Mouse (Mus musculus): Measurements from ENCODE around the gene Pfn2.
A peak's percentile ranks its signal among the peaks of the same experiment; 100 is the strongest.
"Not testable (repeated sequence)": the region's sequence is repeated elsewhere in the genome, so short reads cannot be mapped to it uniquely, and the experiment has no call there.

The Pfn2 gene

DNA sequence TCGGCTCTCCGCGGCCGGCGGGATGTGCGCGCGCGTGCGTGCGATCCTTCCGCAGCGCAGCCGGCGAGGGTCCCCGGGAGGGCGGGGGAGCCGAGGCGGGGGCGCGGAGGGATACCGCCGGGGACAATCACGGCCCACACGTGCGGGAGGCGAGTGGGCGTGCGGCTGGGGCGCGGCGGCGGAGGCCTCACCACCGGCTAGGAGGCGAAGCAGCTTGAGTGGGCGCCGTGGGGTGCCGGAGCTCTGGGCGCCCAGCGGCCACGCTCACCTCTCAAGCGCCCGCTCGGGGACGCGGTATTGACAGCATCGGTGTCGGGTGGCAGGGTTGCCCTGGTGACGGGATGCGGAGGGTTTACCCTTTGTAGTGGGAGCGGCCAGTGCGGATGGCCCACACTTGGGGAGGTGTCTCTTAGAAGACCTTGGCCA lies at the start of gene Pfn2:
Pfn2 (minus strand) TSS at position 320 of the 426 bp plus-strand sequence.
- DNase-seq: no peak

DNA sequence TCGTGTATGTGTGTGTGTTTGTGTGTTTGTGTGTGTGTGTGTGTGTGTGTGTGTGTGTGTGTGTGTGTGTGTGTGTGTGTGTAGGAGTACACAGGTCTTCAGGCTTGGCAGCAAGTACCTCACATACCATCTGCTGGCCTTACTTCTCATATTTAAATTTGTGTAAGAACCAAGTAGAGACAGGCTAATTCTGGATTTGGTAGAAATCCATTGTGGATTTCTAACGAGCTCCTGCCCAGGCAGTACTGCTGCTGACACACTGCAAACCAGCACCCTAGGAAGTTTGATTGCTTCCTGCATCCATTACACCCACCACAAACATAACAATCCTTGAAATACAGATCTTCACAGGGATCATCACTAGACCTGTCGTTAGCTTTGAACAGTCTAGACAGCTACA lies 35.1 kb upstream of the Pfn2 start:
- DNase-seq: no peak

DNA sequence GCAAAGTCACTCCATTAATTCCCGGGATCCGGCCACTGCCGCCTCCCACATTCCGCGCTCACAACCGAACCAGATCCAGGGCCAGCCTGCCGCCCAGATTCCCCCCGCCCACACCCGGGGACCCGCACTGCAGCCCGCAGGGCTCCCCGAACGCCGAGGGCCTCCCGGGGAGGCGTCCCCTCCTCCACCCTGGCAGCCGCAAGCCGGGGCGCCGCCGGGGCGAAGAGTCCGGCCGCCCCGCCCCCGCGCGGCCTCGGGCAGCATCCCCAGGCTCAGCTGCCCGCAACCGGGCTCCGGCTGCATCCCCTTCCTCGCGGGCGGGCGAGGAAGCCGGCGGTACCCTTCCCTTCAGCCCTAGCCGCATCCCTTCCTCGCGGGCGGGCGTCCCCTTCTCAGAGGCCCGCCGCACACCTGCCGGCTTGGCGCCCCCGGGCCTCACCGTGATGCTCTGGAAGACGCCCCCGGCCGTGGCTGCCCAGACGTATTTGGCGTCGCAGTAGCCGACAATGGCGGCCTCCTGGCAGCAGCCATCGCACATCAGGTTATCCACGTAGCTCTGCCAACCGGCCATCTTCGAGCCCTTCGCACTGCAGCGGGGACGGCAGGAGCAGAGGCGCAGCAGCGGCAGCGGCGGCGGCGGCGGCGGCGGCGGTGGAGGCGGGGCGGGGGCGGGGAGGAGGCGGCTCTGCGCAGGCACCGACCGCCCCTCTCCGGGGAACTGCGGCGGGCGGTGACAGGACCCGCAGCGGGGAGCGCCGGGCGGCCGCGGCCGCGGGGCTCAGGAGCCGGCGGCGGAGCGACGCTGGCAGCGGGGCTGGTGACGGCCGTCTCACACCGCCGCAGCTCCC lies 743 bp downstream of the Pfn2 start:
- peak; percentile 29 to 52 for DNase-seq

DNA sequence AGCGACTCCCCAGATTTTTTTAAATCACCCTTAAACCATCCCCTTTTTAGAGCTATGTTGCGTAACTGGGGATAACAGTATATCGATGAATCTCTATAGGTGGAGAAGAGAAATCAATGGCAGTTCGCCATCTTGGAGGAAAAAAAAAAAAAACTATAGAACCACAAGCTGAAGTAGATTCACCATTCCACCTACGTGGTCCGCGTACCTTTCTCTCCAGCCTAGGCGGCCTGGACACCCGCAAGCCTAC lies 1.3 kb downstream of the Pfn2 start:
- DNase-seq: no peak

DNA sequence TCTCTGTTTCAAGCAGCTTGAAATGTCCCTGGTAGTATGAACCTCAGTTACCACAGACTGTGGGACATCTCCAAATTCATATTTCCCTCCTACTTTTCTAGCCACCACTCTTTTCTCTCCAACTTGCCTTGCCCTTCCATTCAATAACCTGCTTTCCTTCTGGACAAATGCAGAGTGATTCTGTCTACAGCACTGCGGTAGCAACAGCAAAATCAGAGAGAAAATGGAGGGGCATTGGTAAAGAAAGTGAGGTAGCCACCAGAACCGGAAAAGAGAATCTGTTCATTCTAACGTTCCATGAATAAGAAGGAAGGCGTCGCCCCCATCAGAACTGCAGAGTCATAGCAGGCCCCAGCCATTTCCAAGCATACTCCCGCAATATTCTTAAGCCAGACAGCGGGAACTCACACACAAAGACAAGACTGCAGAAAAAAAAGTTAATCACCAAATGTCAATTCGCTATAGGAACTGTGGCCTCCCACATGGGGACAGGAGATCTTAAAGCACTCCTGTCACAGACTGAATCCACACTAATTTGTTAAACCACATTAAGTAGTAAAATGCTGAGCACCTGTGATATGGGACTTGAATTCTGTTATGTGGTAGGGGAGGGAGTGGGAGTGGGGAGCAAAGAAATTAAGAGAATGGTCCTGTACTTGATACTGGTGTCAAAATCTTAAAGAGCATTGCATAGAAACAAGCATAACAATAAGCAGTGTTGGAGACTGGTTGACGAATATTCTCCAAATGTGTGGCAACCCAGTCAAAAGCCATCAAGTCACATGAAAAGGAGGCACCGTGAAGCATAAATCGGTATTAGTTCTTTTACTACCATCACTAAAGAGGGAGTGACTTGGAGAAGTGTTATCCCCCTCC lies 1.9 kb downstream of the Pfn2 start:
- DNase-seq: no peak

DNA sequence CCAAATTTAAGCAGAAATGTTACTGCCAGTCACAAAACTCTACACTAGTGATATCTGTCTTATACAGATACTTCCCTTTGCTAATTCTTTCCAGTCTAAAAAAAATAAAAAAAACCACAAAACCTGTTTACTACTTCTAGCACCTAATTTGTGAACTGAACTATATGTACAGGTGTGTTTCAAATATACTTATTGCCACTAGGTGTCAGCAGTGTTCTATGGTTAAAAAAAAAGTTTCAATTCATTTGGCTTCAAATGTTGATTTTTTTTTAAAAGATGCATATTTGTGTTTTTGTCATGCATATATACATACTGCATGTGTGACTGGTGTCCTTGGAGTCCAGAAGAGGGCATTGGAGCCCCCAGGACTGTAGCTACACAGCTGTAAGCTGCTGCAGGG lies 4.1 kb downstream of the Pfn2 start:
- no peak for DNase-seq

DNA sequence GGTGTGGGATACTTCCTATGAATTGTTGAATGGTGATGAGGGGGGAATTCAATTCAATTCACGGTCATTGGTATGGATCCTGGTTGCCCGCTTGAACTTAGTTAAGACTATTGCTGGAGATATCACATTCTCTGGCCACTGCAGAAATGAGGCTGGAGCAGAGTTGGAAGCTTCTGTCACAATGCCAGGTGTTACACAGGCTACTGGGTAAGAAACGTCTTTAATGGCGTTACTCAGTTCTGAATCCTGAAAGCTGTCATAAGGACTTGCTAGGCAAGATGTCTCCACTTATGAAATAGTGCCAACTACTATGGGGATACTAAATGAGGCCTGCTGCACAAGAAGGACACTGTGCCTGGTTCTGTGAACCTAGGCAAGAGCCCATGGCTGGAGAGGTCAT lies 11.0 kb downstream of the Pfn2 start:
- DNase-seq: no peak

DNA sequence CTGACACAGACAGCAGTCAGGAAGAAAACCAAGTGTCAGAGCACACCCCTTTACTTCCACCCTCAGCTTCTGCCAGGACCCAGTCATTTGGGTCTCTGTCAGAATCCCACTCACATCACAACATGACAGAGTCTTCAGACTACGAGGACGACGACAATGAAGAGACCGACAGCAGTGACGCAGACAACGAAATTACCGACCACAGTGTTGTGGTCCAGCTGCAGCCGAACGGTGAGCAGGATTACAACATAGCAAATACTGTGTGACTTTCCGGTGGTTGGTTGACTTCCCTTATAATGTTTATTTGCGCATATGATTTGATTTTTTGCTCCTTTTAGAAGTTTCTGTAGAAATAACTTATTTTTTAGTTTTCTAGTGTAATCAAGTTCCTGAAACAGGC lies 14.3 kb downstream of the Pfn2 start:
- no peak for DNase-seq

DNA sequence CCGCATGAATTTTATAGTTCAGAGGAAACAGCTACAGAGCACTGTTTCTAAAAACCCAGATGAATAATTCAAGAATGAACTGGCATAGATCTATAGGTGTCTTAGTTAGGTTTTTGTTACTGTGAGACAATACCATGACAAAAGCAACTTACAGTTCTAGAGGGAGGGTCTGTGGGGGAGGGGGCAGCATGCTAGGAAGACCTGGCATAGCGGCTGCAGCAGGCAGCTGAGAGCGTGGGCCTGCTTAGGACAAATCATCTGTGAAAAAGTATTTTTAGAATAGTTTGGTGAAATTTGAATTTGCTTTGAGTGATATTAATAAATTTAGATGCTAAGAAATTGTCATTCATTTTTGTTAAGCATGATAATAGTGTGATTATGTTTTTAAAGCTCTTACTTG lies 22.0 kb downstream of the Pfn2 start:
- no peak for DNase-seq

DNA sequence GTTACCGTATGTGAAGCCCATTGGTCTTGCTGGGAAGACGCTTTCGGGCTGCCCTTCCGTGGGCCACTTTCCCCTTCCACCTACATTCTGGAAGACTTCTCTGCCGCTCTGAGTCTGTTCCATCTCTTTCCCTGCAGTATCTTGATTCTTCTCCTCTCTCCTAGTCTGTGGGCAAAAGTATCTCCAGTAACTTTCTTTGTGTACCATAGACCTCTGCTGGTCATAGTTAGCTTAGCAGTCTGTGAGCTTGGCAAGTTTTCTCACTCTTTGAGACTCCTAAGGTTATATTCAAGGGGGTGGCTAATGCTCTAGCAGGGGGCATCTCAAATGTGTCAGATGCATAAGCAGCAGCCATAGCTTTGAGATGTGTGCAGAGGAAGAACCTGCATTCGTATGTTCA lies 32.4 kb downstream of the Pfn2 start:
- DNase-seq: no peak

DNA sequence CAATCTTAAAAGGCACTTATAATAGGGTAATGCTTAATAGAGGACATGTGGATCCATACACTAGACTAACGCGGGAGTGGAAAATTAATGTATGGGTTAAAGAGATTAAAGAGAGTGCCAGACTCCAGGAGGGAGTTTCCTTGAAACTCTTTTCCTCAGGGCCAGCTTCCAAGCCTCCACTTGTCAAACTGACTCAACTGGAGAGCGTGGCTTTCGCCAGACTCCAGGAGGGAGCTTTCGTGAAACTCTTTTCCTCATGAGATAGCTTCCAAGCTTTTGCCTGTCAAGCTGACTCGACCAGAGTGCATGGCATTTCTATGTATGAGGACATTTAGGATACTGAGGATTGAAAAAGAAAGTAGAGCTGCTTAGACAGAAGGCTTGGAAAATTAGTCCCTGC lies 52.8 kb downstream of the Pfn2 start:
- not testable (repeated sequence) for DNase-seq

Data from spleen, adult 18-20 months (tissue).